Mouse (Mus musculus) kidney, adult 2 months (tissue): ENCODE results near the gene Mypn.

Source experiments
- CTCF ChIP-seq: fragments of 200-500 bp; conservative IDR thresholded peaks from 2 replicates; pipeline ENCODE4 v1.5.1; 2011; ENCODE audit warnings: low read depth, mild to moderate bottlenecking, control low read depth, low read length, moderate library complexity, mixed read lengths; ENCODE audit not compliant: insufficient read depth, insufficient read length
- POLR2A ChIP-seq: fragments of 200-500 bp; IDR thresholded peaks from one replicate; pipeline ENCODE4 v1.6.1; 2011; ENCODE audit warnings: low read depth, low read length, control low read depth

- TF ChIP-seq POLR2A (no peak), CTCF (no peak)
Observed at GRCm38 (mm10) chr10:63113716-63114360, 89.9 kb downstream of the Mypn start.
